Mouse (Mus musculus) frontal cortex, adult (tissue): ENCODE results near the gene Apol8.
"Not testable (repeated sequence)": the region's sequence is repeated elsewhere in the genome, so short reads cannot be mapped to it uniquely, and the experiment has no call there.

Source experiments
- ATAC-seq: cut with Nextera tagmentation; 2 replicates; pipeline ENCODE4 v1.9.2; 2017; ENCODE audit warnings: mild to moderate bottlenecking, moderate library complexity, mixed read lengths; ENCODE audit not compliant: low TSS enrichment

Gene Apol8

GRCm38 (mm10) chr15:77752443-77752842 is 4.4 kb downstream of the Apol8 start:
- no peak for ATAC-seq

- ATAC-seq, result peak; percentile 77; the same call in 1 of the 2 replicates
Observed at GRCm38 (mm10) chr15:77750461-77750860, 6.3 kb downstream of the Apol8 start.

GRCm38 (mm10) chr15:77749717-77750116 is 7.1 kb downstream of the Apol8 start:
- ATAC-seq, result no peak

GRCm38 (mm10) chr15:77748414-77748813 is 8.4 kb downstream of the Apol8 start:
- ATAC-seq, result no peak

GRCm38 (mm10) chr15:77746326-77746725 is 10.5 kb downstream of the Apol8 start:
- ATAC-seq, result no peak

- ATAC-seq, result no peak
Observed at GRCm38 (mm10) chr15:77745081-77745480, 11.7 kb downstream of the Apol8 start.

- no peak for ATAC-seq
Observed at GRCm38 (mm10) chr15:77744632-77745031, 12.2 kb downstream of the Apol8 start.

GRCm38 (mm10) chr15:77741556-77741955 is 15.2 kb downstream of the Apol8 start:
- ATAC-seq, result not testable (repeated sequence)

GRCm38 (mm10) chr15:77740511-77741297 is 16.1 kb downstream of the Apol8 start:
- no peak; the same call in 1 of the 2 replicates for ATAC-seq

- ATAC-seq, result not testable (repeated sequence)
Observed at GRCm38 (mm10) chr15:77733903-77734302, 22.9 kb downstream of the Apol8 start.

GRCm38 (mm10) chr15:77733380-77733779 is 23.4 kb downstream of the Apol8 start:
- not testable (repeated sequence) for ATAC-seq

- not testable (repeated sequence) for ATAC-seq
Observed at GRCm38 (mm10) chr15:77732851-77733250, 24.0 kb downstream of the Apol8 start.

- ATAC-seq, result no peak
Observed at GRCm38 (mm10) chr15:77731605-77732004, 25.2 kb downstream of the Apol8 start.

- ATAC-seq, result not testable (repeated sequence)
Observed at GRCm38 (mm10) chr15:77728739-77729138, 28.1 kb downstream of the Apol8 start, which contains the start of gene Apol9b. Apol9b (plus strand) TSS chr15:77729039.

GRCm38 (mm10) chr15:77727745-77728144 is 29.1 kb downstream of the Apol8 start:
- not testable (repeated sequence) for ATAC-seq

GRCm38 (mm10) chr15:77727139-77727538 is 29.7 kb downstream of the Apol8 start:
- peak; percentile 58; the same call in 1 of the 2 replicates for ATAC-seq

GRCm38 (mm10) chr15:77725393-77726020 is 31.3 kb downstream of the Apol8 start:
- not testable (repeated sequence) for ATAC-seq

- ATAC-seq, result peak; percentile 89
Observed at GRCm38 (mm10) chr15:77724208-77724911, 32.4 kb downstream of the Apol8 start.

- not testable (repeated sequence) for ATAC-seq
Observed at GRCm38 (mm10) chr15:77721509-77721908, 35.3 kb downstream of the Apol8 start.

GRCm38 (mm10) chr15:77718240-77718639 is 38.6 kb downstream of the Apol8 start:
- peak; percentile 91 for ATAC-seq

GRCm38 (mm10) chr15:77708936-77709335 is 47.9 kb downstream of the Apol8 start:
- not testable (repeated sequence) for ATAC-seq

- ATAC-seq, result not testable (repeated sequence)
Observed at GRCm38 (mm10) chr15:77705306-77705705, 51.5 kb downstream of the Apol8 start.
